Mouse (Mus musculus) small intestine, adult 2 months (tissue): ENCODE measurements around the gene Adarb1.

Experiments used
- CTCF ChIP-seq: fragments of 200-500 bp; IDR thresholded peaks from 2 replicates; pipeline ENCODE4 v1.5.1; 2012; ENCODE audit warnings: low read depth, mild to moderate bottlenecking, control low read depth, inconsistent platforms, low read length, moderate library complexity, mixed read lengths; ENCODE audit not compliant: insufficient replicate concordance, insufficient read length; ENCODE audit errors: extremely low read depth
- POLR2A ChIP-seq: fragments of 200-500 bp; IDR thresholded peaks from 2 replicates; pipeline ENCODE4 v1.6.1; 2012; ENCODE audit warnings: low read depth, mild to moderate bottlenecking, control low read depth, inconsistent platforms, low read length, moderate library complexity

DNA sequence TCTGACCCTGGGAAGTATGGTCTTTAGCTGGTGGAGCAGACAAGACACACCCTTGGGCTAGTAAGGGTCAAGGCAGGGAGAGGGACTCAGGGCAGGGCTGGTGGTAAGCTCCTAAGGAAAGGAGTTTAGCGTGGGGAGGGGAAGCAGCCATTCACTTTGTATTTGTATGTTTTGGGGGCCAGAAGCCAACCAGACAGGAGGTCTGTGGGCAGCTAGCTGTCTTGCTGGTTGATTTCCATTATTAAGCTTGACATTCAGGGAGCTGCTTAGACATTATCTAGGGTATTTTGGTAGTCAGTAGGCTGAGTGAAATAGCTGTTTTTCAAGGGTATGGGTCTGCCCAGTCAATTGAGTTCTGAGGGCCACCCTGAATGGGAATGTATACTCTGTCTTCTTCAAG is 20.0 kb upstream of the Adarb1 start:
- TF ChIP-seq CTCF (no peak), POLR2A (no peak)
